Mouse (Mus musculus) cerebellum, adult 11 months (tissue): Measurements from ENCODE around the gene Ttc17.
A peak's percentile ranks its signal among the peaks of the same experiment; 100 is the strongest.
"Not testable (repeated sequence)": the region's sequence is repeated elsewhere in the genome, so short reads cannot be mapped to it uniquely, and the experiment has no call there.

Experiments
- DNase-seq: peaks from one replicate; pipeline ENCODE4 v3.0.0; 2022

Ttc17 gene

DNA sequence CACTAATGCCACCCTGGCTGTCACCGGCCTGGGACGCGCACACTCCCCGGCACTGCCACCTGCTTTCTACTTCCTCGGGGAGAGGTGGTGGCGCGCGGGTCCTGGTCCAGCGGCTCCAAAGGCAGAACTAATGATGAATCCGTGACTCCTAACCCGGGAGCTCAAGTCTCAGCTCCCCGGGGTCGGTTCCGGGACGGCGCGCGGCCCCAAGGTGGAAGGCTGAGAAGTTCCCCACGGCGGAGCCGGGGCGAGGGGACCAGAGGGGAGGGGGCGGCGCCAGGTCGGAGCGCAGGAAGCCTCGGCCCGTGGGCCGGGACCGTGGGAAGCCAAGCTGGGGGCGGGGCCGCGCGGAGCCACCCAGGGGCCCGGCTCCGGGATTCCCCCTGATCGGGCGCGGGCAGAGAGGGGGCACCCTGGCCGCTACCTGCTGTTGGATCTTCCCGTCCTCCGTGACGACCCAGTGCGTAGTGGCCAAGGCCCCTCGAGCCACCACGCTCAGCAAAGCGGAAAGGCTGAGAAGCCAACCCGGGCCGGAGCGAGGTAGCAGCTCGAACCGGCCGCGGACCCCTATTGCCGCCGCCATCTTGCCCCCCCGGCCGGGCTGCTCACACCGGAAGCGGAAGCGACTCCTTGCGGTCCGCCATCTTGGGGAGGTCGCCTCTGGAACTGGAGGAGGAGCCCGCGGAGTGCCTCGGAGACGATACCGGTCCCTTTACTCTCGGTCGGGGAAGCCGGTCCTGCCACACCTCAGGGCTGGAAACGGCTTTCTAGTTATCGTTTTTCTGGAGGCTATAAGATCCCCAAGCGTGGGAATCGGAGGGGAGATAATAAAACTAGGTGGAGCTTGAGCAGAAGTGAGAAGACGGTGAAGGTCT is at the start of gene Ttc17:
TSS of gene Ttc17 (minus strand) at position 607 of the 875 bp plus-strand sequence.
- peak; percentile 82 for DNase-seq

DNA sequence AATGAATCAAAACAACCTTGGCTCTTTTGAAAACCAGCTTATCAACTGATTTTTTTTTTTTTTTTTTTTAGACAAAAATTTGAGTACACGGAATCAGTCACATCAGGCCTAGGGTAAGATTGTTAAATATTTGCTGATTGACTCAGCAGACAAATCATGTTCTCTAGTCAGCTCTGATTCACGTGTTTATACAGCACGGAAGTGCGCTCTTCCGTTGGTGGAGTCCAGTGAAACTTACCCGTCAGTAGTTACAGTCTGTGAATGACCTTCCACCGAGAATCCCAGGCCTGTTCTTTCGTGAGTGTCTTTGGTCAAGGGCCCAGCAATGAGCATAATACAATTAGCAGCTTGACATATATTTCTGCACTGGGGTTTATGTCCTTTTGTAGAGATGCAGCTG is 43.2 kb upstream of the Ttc17 start:
- no peak for DNase-seq

DNA sequence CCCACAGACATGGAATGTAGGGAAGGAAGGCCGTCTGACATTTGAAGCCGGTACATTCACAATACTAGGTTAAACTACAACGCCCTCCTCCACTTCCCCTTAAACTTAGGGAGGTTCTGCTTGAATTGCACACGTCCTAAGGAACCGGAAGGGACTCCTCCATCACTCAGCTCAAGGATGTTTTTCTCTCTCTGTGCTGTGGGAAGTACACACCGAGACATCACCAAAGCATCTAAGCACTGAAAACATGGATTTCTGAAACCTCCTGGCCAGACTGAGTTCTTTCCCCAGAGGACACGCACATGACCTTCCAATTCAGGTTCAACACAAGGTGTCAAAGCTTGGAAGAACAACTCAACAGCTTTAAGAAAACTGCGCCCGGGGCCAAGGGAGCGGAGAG is 30.5 kb upstream of the Ttc17 start:
- no peak for DNase-seq

DNA sequence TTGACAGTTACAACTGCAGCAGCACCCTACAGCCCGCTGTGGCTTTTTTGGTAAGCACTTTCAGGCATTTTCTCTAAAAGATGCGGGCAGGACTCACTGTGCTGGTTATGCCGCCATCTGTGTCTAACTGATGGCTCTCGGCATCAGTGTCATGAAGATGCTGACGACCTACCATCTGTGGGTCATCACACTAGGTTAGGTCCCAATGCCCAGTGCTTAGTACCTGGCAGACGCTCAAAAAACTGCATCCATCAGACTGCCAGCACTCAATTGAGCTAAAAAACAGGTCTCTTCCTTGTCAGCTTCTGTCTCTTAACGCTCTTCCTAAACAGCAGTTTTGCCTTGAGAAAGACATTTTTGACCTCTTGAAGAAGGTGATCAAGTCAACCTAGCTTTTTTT is 29.0 kb upstream of the Ttc17 start:
- DNase-seq: peak; percentile 32

DNA sequence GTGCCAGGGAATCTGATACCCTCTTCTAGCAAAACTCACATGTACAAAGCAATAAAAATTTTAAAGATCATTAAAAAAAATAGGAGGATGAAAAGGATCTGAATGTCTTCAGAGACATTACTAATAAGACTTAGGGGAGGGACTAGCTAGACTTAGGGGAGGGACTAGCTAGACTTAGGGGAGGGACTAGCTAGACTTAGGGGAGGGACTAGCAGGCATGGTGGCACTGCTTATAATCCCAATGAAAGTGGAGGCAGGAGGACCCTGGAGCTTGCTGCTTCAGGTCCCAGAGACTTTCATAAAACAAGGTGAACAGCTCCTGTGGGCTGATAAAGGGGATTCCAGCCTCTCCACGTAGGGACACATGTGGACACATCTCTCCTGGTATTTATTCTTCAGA is 28.3 kb upstream of the Ttc17 start:
- no peak for DNase-seq

DNA sequence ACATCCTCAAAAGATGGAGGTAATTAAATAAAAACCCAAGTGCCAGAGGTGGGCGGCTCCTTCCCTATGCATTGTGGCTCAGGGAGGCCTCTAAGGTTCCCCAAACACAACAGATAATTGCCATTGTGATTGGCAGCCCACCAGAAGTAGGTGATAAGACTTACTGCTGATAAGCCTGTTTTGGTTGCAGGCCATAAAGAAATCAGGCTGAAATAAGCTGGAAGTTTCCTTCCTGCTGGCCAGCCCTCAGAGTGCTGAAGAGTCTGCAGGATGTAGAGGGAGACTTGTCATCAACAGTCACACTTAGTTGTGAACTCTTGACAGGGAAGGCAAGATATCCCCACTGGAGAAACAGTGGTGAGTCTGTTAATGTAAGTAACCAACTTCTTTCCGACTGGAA is 25.7 kb upstream of the Ttc17 start:
- DNase-seq: no peak

DNA sequence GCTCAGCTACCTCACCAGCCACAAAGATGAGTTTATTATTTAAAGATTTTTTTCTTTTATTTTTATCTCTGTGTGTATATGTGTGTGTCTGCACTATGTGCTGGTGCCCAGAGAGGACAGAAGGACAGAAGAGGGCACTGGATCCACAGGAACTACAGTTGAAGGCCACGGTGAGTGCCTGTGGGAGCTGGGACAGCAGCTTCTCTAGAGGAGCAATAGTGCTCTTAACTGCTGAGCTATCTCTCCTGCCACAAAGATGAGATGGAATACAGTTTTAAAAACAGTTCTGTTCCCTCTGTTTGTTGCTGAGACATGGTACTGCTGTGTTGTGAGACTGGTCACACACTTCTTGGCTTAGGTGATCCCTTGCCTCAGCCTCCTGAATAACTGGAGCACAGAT is 22.0 kb upstream of the Ttc17 start:
- DNase-seq: no peak

DNA sequence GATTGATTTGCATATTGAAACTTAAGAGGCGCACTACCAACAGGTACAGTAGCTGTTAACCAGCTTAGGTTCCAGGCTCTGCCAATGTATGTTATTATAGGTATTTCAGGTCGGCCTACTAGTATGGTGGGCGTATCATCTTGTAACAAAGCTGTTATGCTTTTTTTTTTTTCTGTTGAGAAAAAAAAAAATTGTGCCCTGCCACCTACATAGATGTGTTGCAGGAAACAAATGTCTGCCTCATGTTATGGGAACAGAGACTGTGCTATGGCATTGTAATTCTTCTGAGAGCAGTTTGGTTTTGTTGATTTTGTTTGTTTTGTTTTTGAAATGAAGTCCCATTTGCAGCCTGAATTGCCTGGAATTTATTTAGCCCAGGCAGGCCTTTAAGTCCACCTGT is 952 bp upstream of the Ttc17 start:
- DNase-seq: no peak

DNA sequence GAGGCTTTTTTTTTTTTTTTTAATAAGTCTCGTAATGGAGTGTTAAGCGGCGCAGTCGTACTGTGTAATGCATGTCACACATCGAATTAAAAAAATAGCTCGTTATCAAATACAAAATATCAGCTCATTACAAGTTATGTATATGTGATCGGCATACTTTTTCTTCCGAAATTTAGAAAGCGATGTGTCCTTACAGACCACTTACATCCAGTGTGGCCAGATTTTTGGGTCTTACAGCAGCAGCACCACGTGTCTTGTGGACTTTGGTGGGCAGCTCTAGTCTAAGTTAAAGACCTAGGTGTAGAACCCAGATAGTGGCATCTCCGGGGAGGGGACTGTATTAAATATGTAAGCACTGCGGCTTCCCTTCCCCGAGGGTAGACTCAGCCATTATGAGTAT is 532 bp upstream of the Ttc17 start:
- no peak for DNase-seq

DNA sequence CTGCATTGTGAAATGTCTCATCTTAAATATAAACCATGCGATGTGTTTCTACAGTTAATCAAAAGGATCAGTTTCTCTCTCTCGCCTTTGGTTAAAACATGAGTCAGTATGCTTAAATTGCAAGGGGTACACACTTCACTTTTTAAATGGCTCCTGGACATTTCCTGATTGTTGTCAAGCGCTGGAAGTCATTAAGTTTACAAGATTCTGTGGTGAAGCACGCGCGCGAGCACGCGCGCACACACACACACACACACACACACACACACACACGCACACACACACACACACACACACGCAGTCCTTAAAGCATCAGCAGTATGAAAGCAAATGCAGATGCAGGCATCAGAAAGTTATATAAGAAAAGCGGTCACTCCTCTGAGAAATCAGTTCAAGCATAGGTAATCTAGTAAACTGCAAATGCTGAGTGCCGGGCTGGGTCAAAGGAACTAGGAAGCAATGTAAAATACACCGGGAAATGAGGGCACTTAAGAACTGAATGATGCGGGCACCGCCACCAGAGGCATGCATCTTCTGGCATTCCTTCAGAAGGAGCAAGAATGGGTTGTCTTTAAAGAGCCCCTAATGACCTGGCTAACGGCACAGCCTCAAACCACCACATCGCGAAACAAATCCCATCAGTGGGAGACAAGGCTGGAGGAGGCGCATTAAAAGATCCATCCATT is 949 bp downstream of the Ttc17 start:
- DNase-seq: no peak

DNA sequence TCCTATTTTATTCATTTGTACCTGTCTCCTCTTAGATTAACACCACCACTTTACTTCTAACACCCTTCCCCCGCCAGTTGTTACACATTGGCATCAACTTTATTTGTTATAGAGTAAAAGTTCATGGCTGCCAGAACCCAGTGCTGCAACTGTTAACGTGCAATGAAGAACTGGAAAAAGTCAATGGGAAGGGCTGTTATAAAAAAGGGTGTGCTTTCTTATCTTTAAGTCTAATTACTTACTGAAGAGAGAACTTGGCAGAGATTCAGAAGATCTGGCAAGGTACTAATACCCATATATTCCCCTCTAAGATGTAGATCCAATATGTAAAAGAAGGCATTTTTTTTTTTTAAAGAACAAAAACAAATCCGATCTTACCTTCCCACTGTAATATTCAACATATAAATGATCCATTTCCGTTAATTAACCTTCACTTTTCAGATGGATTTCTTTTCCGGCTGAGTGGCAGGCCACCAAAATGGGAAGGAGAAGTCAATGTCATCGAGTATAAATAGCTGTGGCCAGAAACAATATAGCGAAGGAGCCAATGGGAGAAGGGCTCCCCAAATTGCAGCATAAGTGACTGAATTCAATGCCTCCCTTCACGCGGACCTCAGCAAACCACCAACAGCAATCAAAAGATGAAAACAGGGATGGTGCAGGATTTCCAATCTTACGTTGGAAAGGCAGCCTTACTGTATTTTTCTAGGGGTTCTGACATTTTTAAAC is 1.8 kb downstream of the Ttc17 start:
- no peak for DNase-seq

DNA sequence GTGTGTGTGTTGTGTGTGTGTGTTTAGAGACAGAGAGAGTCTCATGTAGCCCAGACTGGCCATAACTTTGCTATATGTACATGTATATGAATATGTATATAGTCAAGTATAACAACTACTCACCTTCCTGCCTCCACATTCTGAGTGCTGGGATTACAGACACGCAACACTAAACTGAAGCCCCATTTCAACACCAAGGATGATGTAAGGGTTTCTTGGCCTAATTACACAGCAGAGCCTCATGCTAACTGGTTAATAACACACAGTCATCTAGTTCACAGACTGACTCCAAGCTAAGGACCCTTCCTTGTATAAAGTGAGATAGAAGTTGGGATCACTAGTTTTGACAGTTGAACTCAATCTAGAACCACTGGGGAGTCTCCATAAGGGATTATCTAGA is 3.9 kb downstream of the Ttc17 start:
- DNase-seq: no peak

DNA sequence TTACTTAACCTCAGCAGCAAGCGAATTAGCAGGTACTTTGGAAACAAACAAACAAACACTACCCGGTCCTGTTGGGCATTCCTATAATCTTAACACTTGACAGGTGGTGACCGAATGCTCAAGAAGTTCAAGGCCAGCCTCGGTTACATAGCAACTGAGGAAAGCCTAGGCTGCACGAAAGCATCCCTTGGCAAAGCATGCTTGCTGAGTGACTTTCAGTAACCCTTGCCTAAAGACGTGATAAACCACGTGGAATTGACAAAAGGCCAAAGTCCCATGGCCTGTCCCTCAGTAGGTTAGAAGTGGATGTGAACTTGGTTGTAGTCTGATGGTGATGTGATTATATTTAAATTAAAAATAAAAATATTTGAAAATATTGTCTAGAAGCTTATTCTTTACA is 4.4 kb downstream of the Ttc17 start:
- no peak for DNase-seq

DNA sequence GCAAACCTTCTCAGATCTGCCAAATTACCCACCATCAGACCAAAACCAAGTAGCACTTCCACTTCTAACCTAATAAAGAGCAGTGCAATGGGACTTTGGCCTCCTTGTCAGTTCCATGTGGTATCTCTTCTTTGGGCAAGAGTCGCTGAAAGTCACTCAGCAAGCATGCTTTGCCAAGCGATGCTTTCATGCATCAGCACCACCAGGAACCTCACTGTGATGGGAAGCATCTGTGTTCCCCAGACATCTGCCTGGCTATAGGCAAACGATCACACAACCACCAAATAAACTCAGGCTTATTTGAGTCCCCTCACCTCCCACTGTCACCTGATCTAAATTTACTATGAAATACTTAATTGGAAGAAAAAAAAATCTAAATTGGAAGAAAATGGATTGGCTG is 5.5 kb downstream of the Ttc17 start:
- no peak for DNase-seq

DNA sequence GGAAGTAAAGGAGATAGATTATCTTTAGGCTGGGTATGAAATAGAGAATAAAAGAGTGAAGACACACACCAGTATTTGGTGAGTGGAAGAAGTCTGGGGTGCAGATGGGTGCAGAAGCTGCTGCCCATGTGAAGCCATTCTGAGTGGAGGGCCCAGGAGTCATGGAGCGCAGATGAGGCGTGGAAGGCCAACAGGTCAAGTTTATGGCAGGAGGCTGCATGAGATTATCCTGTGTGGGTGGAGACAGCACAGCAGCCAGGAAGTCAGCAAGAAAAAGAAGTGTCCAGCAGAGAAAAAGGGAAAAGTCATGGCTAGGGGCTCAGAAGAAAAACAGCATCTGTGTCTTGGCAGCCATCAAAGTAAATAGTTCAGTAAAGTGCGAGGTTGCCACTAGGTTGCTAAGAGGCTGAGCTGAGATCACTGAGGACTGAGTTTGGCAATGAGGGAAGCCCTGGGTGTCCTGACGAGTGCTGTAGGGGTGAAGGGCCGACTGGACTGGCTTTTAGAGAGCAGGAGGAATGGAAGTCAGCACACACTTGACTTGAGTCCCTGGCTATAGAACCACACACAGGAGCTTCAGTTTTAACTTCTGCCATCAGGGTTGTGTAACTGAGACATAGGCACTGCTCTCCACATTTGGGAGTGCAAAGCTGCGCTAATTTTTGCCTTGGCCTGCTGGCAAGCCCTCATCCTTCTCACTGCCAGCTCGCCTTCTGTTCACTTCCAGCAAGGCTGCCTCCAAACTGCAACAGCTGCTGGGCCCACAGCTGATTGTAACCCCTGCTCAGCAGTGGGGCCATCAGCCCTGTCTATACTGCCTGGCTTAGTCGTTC is 8.1 kb downstream of the Ttc17 start:
- DNase-seq: peak; percentile 72

DNA sequence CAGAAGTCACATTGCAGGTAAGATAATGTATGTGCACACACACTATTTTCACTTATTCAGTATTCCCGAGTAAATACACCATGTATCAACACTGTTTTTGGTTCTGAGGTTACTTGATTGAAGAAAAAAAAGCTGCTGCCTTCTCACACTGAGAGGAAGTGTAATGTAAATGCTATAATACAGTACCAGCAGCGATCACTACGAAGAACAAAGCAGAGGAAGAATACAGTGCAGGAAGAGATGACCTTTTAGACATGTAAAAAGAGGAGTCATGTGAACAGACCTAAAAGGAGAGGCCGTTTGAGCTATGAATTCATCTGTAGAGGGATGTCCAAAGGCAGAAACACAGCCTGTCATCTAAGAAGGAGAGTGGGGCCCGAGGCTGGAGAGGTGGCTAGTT is 9.0 kb downstream of the Ttc17 start:
- DNase-seq: no peak

DNA sequence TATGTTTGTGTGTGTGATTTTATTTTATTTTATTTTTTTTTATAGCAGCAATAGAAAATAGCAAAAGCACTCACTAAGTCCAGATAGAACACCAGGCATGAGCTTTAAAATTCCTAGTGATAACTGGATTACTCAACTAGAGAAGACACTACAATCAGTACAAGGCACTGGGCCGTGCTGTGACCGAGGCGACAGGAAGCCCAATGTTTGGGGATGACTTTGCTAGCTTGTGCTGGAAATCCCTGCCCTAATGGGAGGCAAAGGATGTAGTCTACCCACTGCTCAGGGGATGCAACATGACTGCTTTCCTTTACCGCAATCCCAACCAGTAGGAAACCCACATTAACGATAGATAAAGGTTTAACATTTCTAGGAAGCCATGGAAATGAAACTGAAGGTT is 10.2 kb downstream of the Ttc17 start:
- DNase-seq: no peak

DNA sequence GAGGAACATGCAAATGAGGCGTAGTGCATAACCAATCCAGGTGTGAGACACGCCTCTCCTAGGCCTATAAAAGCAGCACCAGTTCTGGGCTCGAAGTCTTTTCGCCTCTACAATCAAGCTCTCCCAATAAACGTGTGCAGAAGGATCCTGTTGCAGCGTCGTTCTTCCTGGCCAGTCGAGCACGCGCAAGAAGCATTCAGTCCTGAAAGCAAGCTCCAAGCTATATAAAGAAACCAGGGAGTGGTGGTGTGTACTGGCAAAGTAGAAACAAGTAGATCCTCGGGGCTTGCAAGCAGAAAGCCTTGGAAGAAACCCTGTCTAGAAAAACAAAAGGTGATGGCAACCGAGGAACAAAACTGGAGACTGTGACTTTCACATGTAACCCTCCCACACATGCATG is 15.4 kb downstream of the Ttc17 start:
- DNase-seq: not testable (repeated sequence)

DNA sequence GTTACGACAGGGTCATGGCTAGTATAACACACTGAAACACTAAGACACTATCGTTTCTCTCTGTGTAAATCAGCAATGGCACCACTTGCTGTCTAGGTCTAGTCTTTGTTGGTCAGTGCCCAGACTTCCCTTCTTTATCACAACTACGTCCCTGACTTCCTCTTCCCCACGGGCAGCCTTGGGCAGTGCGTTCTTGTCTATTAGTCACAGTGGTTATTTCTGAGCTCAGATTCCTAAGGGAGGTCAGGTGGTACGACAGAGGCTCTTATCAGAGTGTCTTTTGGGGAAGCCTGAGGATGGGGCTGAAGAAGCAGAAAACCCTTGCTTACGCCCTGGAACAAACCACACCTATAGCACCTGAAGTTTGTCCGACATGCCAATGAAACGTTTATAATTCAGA is 17.5 kb downstream of the Ttc17 start:
- DNase-seq: no peak

DNA sequence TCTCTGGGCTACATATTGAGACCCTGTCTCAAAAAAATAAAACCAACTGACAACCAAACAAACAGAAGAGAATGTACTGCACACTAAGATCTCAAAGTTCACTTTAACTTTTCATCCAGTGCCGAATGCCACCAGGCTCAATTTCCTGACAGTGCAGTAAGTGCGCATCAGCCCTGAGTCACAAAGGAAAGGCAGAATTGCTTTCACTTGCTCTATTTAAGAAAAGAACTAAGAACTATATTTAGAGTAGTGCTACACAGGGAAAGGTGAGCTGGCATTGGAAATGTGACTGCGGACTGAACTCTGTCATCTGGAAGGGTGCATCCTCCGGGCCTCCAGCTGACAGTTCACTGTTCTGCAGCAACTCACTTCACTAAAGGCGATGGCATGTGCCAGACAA is 18.6 kb downstream of the Ttc17 start:
- no peak for DNase-seq

DNA sequence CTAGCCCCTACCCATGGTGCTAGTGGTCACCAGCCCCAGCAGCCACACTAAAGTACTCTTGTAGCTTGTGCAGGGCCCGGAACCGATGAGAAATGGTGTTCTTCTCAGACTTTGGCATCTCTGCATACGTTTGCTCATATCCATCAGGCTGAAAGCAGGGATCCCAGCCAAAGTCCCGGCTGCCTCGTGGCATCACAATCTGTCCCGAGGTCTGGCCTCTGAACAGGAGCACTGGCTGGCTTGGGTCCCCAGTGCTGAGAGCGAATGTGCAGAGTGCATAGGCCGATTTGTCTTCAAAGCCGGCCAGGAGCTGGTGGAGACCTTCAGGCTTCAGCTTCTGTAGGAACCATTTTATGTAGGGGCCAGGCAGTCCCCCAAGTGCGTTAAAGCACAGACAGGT is 22.0 kb downstream of the Ttc17 start:
- peak; percentile 76 for DNase-seq

DNA sequence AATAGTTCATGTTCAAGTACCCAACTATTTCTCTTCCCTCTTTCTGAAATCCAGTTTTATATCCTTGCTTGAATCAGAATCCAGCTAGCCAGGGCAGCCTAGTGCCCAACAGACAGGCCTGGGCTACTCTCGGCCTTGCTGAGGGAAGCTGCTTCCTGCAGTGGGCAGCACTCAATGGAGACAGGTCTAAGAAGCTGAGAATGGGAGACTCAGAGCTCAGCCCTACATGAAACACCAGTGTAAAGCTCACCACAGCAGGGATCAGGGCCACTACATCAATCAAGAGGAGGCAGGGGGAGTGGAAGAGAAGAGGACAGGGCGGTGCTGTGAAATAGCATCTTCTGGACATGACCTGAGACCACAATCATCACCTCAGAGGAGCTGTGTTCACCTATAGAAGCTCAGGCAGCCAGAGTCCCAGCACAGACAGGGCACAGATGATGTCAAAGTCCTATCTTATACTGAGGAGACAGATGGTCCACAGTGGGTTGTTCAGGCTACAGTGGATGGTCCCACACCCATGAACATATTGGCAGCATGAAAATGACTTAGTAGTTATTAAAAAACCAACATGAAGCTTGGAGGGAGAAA is 25.3 kb downstream of the Ttc17 start:
- DNase-seq: no peak

DNA sequence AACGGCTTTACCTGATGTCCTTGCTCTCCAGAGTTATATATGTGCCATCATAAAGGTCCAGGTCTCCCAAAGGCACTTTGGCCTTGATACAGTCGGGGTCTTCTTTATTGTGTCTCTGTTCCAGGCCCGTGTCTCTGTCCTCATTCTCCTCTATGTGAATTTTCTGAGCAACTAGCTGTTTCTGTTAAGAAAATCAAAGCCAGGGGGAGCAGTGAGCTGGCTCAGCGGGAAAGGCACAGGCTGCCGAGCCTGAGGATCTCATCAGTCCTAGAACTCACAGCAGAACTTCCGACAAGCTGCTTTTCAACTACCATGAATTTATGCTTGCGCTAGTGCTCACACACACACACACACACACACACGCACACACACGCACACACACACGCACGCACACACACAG is 27.8 kb downstream of the Ttc17 start:
- DNase-seq: no peak
